Mouse (Mus musculus) urinary bladder, postnatal 36 days (tissue): ENCODE results near the gene 8030411F24Rik.
"Not testable (repeated sequence)": the region's sequence is repeated elsewhere in the genome, so short reads cannot be mapped to it uniquely, and the experiment has no call there.

Experiments
- DNase-seq, 2 experiments: peaks; one replicate each; pipeline ENCODE4 v3.0.0; 2022; ENCODE audit warnings: low spot score in 2 of 2, mixed read lengths in 1 of 2

The 8030411F24Rik gene

DNA sequence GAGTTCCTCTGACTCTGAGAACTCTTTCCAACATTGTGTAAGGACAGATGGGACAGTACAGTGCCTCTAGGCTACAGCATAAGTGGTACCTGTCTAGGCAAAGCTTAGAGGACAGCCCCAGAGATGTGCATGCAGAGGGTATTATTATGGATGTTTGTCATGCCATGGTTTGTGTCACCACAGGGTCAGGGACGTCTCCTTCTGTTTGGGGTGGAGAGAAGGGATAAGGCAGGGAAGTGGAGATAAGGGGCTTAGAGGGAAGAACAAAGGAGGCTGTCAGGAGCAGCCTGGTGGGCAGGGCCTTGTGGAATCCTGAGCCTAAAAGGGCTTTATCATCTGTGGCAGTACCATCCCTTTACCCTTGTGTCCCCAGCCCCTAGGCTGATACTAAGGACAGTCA lies at the start of gene 8030411F24Rik:
Gene 8030411F24Rik, plus strand, starts transcription at position 301 of the 400 bp plus-strand sequence.
- DNase-seq = no peak

- DNase-seq = peak; percentile 88 to 93
Measured at GRCm38 (mm10) chr2:148732327-148733000, 49.3 kb upstream of the 8030411F24Rik start, which contains the start of gene Napb. Gene Napb, minus strand, starts transcription at chr2:148732467.

- DNase-seq = no peak
Measured at GRCm38 (mm10) chr2:148743001-148743400, 38.8 kb upstream of the 8030411F24Rik start.

GRCm38 (mm10) chr2:148743846-148744407 lies 37.9 kb upstream of the 8030411F24Rik start:
- DNase-seq = no peak

DNA sequence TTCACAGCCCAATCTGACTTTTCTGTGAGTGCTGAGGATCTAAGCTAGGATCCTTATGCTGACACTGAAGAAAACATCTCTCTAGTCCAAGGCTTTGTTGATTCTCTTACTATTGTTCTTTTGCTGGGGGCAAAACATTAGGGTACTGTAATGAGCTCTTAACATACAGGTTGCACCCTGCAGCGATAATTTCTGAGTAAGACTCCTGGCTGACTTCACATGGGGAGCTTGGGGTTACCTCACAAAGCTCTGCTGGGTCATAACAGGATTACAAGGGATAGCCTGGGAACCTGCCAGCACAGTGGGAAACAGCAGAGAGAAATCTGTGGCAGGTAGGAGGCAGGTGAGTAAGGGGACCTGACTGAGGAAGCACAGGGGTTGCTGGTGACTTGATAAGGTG lies 31.8 kb upstream of the 8030411F24Rik start, which contains the start of gene Cstl1:
Gene Cstl1, plus strand, starts transcription at position 301 of the 400 bp plus-strand sequence.
- DNase-seq = no peak

- DNase-seq = peak; percentile 55 to 56
Measured at GRCm38 (mm10) chr2:148751893-148752813, 29.7 kb upstream of the 8030411F24Rik start.

- no peak for DNase-seq
Measured at GRCm38 (mm10) chr2:148754310-148754846, 27.4 kb upstream of the 8030411F24Rik start.

GRCm38 (mm10) chr2:148763648-148764388 lies 18.0 kb upstream of the 8030411F24Rik start:
- no peak for DNase-seq

DNA sequence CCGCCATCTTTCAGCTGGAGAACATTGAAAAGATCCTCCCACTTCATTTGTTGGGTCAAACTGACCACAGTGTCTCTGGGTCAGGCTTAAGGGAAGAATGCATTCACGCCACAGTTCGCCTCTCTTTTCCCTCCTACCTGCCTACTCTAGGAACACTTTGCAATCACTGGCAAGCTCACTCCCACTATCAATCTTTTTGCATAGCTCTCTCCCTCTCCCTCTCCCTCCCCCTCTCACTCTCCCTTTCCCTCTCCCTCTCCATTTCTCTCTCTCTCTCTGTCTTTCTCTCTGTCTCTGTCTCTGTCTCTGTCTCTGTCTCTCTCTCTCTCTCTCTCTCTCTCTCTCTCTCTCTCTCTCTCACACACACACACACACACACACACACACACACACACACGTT lies 10.4 kb upstream of the 8030411F24Rik start, which contains the start of gene Cst11:
Gene Cst11, minus strand, starts transcription at position 101 of the 400 bp plus-strand sequence.
- DNase-seq = not testable (repeated sequence)

GRCm38 (mm10) chr2:148789142-148789541 lies 7.3 kb downstream of the 8030411F24Rik start, which contains the start of gene Cst12:
Gene Cst12, plus strand, starts transcription at chr2:148789361.
- no peak for DNase-seq

- no peak for DNase-seq
Measured at GRCm38 (mm10) chr2:148798485-148798884, 16.7 kb downstream of the 8030411F24Rik start, which contains the start of gene Cst8. Gene Cst8, plus strand, starts transcription at chr2:148798785.

GRCm38 (mm10) chr2:148801491-148801921 lies 19.7 kb downstream of the 8030411F24Rik start:
- no peak for DNase-seq

- no peak for DNase-seq
Measured at GRCm38 (mm10) chr2:148806696-148807095, 24.9 kb downstream of the 8030411F24Rik start.

GRCm38 (mm10) chr2:148819909-148820308 lies 38.1 kb downstream of the 8030411F24Rik start, which contains the start of gene Cst13:
Gene Cst13, plus strand, starts transcription at chr2:148820081.
- no peak for DNase-seq

DNA sequence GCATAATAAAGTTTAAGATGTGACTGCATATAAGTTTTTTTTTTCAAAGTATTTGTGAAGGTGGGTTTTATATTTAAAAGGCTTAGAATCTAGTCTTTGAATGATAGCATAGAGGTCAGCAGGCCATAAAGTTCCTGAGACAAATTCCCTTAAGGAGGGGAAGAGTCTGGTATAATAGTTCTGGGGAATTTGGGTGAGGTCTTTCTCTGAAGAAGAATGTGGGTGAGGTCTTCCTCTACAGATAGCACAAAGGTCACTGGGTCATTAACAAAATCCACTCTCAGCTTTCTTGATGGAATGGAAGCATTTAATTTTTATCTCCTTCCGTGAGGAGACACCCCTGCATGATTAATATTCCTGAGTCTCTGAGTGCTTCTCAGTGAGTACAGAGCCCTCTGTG lies 44.2 kb downstream of the 8030411F24Rik start:
- DNase-seq = no peak

DNA sequence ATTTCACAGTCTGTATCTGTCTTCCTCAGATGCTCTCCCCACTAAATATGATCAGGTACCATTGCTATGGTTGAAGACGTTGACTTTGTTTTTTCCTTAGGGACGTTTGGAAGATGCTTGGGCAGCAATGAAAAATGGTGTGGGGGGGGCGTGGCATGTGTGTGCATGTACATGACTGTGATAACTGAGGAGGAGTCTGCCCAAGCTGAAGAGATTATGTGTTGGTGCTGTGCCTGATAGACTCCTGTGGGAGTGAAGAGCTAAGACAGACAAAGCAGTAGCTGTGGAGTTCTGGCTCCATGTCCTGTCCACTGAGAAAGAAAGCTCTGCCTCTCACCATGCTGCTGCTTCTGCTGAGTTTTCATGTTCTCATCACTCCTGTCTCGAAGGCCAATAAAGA lies 53.1 kb downstream of the 8030411F24Rik start, which contains the start of gene Cst9:
Gene Cst9, plus strand, starts transcription at position 236 of the 400 bp plus-strand sequence.
- no peak for DNase-seq
